Mouse (Mus musculus) layer of hippocampus, adult 18-20 months (tissue): ENCODE measurements around the gene Vmn2r46. TPM values are rescaled to one million over a fixed set of nuclear protein-coding genes. Genes with fewer than 3 reads are reported as not detected.
"Not testable (repeated sequence)": the region's sequence is repeated elsewhere in the genome, so short reads cannot be mapped to it uniquely, and the experiment has no call there.

ENCODE experiments used
- DNase-seq, 2 experiments: peaks; one replicate each; pipeline ENCODE4 v3.0.0; 2022; ENCODE audit warnings: low spot score in 2 of 2
- long read RNA-seq: library from polyadenylated mRNA; stranded (forward); transcript quantifications from one replicate; pipeline ENCODE4 v2.0.0, GENCODE M21; 2021
- total RNA-seq, 2 experiments: library from RNA; stranded (reverse); gene quantifications; 2 replicates each; pipeline ENCODE4 v1.2.3; 2021

Gene Vmn2r46
- not detected for total RNA-seq
- long read RNA-seq = 0 reads

- DNase-seq = not testable (repeated sequence)
These were observed at the start of gene Vmn2r46 for GRCm38 (mm10) chr7:9770471-9770870. Vmn2r46 (minus strand) TSS chr7:9770571.

Other genes starting within 250 kb of the Vmn2r46 start
- gene Vmn2r47, start 70.8 kb upstream of the Vmn2r46 start, total RNA-seq = not detected
- not detected for gene Vmn2r48, start 183.0 kb upstream of the Vmn2r46 start, total RNA-seq
- not detected for gene Vmn2r49, start 221.7 kb upstream of the Vmn2r46 start, total RNA-seq